Mouse (Mus musculus): ENCODE results near the gene Birc7.

Gene Birc7

DNA sequence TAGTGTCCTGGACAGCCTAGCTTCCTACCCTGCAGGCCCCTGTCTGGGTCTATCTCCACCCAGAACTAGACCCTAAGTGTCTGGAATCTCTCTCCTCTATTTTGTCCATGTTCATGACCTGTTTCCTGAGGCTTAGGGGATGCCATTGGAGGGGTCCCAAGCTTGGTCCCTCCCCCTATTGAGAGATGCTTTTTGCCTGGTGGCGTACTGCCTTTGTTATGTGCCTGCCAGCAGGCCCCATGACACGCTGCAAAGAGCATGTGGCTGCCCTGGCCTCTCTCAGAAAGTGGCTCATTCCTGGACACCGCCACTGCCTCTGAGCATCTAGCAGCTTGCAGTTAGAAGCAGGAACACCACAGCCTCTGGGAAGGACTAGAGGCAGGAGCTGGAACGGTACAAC is at the start of gene Birc7:
TSS of gene Birc7 (plus strand) at position 301 of the 400 bp plus-strand sequence.
- in situ Hi-C loops (cut with MboI, MseI), result no loop called here

DNA sequence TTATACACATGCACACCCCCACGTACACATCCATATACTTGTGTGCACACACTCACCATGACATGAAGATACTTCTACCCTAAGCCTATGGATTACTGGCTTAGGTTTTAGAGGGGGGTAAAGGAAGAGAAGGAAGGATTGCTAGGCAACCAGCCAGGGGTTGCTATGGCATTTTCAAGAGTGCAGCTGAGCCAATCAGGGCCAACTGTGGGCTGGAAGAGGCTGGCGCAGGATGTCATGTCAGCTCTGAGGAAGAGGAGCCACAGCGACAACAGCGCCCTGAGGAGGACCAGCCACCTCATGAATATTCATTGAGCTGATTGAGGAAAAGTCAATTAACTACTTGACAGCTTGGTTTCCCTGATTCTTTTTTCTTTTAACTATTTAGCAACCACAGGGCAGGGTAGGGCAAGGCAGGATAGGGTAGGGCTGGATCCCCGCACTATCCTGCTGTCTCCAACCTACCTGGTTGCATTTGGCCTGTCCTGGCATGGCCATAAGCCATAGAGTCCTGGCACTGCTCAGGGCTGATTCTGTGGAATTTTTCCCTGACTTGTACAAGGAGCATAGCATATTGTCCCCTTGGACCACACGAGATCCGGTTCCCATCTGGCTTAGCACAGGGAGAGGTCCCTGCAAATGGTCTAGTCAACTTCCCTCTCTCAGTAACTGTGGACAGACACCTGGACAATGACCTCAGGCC is 49.3 kb upstream of the Birc7 start:
- in situ Hi-C loops (cut with MboI, MseI), result no loop called here

GRCm38 (mm10) chr2:180881281-180881680 is 47.5 kb upstream of the Birc7 start:
- in situ Hi-C loops (cut with MboI, MseI), result no loop called here

- in situ Hi-C loops (cut with MboI, MseI), result no loop called here
These were observed 43.6 kb upstream of the Birc7 start for GRCm38 (mm10) chr2:180885270-180885669.

DNA sequence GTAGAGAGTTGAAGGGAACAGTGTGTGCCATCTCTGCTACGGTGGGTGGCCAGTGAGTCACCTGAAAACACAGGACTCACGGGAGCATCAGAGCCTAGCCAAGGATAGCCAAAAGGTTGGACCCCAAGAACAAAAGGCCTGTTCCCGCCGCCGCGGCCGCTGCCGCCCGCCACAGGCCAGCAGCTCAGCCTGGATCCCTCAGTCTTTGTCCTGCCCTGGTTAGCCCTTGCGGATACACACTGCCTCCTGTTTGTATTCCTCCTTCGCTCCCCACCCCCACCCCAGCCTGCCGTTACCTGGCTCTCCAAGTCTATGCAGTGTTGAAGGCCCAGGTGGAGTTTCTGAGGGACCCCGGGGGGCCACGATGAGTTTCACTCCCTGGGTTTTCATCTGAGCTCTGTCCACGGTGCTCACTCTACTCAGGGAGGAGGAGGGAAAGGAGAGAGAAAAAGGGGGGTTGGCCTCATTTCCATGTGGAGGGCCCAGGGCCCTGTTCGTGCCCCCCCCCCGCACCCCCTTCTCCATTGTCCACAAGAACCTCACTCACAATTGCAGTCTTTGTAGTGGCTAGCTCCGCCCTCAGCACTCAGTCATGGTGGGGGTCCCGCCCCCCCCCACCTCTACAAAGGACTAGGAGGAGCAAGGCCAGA is 39.4 kb upstream of the Birc7 start:
- in situ Hi-C loops (cut with MboI, MseI), result no loop called here

- in situ Hi-C loops (cut with MboI, MseI), result no loop called here
These were observed 38.9 kb upstream of the Birc7 start for GRCm38 (mm10) chr2:180889921-180890280.

- in situ Hi-C loops (cut with MboI, MseI), result no loop called here
These were observed 38.3 kb upstream of the Birc7 start for GRCm38 (mm10) chr2:180890422-180891074.

DNA sequence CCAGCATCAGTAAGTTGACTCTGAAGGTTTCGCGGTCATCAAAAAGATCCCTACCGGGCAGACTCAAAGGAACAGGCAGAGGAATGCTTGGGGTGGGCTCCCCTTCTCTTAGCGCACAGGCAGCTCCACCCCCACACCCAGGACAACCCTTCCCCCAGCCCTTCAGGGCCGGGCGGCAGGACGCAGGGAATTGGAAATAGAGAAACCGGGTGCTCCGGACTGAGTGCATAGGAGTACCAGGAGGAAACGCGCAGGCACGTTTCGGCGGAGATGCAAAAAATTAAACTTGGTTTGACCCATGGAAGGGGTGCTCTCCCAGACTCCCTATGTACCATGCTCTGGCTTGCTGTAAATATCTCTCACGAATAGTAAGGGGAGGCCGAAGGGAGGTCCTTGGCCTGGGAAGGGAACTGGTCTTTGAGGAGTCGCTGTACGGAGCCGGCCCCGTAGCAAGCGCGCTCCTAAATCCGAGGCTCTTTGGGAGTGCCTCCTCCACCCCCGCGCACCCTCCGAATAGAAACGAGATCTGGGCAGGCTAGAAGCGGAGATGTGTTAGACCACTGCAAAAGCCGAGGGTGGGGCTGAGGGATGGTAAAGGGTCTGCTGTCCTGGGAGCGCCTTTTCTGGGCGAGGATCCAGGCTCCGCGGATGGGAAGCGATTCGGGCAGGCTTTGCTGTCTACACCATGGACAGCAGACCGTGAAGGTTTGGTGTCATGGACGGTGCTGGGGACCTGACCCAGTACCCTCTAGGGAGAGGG is 37.6 kb upstream of the Birc7 start:
- in situ Hi-C loops (cut with MboI, MseI), result no loop called here

DNA sequence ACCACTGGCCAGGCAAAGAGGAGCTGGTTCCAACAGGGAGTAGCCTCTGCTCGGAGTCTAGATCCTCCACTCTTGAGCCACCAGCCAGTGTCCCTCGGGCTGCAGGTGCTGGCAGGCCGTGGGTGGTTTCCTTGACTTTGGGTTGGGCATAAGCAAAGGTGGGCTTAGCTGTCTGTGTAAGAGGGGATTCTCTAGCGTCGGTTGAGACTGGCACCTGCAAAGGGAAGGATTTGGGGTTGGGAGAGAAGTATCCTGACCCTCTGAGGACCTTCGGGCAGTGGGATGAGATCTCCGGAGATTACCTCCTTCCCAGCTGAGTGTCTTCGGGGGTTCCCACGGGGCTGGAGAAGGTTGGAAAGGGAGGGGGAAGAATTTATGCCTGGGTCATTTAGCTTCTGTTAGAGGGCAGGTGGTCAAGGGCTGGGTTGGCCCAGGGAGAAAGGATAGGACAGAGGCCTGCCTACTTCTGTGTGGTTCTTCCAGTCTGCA is 36.9 kb upstream of the Birc7 start:
- in situ Hi-C loops (cut with MboI, MseI), result no loop called here

DNA sequence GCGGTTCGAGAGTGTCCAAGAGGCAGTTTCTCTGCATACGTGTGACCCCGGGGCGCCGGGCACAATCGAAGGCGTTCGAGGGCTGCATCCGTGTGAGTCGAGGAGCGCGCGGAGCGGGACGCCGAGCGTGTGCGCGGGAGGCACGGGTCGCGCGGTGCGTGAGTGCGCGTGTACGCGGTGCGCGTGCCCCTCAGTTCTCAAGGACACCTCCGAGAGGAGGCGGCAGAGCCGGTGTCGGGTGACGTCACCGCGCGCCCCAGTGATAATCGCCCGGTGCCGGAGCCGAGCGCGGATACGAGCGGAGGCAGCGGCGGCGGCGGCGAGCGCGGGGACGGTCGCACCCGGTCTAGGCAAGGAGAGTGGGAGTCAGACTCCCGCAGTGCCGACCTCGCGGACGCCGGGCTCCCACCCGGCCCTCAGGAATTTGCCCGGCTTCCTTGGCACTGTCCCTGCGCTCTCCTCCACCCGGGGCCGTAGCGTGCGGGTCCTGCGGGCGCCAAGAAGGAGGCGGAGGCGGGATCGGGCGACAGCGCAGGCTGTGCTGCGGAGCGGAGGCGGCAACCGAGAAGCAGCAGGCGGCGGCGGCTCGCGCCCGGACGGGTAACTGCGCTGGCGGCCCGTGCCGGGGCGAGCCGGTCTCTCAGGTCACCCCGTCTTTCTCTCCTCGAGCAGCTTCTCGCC is 35.8 kb upstream of the Birc7 start:
- in situ Hi-C loops (cut with MboI, MseI), result no loop called here

GRCm38 (mm10) chr2:180893537-180894028 is 35.2 kb upstream of the Birc7 start:
- in situ Hi-C loops (cut with MboI, MseI), result no loop called here

DNA sequence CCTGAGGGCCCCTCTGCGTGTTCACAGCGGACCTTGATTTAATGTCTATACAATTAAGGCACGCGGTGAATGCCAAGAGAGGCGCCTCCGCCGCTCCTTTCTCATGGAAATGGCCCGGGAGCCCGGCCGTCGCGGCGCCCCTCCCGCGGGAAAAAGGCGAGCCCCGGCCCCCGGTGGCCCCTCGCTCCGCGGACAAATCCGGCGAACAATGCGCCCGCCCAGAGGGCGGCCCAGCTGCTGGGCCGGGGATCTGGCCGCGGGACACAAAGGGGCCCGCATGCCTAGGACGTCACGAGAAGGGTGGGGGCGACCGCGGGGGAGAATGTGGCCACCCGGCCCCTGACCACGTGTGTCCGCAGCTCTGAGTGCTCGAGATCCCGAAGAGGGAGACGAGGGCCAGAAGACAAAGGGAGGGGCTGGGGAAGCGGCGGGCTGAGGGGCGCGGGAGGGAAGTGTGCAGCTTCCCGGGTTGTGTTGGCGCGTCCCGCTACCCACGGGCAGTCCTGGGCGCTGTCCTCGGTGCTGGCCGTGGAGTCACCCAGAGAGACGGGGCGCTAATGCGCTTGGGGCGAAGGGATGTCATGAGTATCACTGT is 34.7 kb upstream of the Birc7 start:
- in situ Hi-C loops (cut with MboI, MseI), result no loop called here

GRCm38 (mm10) chr2:180894734-180895133 is 34.1 kb upstream of the Birc7 start:
- in situ Hi-C loops (cut with MboI, MseI), result no loop called here

DNA sequence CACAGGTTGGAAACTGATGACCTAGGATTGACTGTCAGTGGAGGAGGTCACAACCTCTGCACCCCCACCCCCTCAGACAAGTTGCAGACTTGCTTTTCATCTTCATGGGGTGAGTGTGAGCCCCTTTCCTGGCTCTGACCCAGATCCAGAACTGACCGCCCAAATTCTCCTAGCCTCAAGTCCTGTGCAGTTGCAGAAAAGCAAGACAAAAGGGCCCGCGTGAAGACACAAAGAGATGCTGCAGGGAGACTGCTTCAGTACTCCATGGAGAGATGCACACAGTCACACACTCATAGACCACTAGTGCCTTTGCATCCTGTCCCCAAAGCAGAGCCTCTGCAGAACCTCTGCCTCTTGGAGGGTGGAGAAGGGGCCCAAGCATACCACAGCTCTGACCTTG is 33.5 kb upstream of the Birc7 start:
- in situ Hi-C loops (cut with MboI, MseI), result no loop called here

DNA sequence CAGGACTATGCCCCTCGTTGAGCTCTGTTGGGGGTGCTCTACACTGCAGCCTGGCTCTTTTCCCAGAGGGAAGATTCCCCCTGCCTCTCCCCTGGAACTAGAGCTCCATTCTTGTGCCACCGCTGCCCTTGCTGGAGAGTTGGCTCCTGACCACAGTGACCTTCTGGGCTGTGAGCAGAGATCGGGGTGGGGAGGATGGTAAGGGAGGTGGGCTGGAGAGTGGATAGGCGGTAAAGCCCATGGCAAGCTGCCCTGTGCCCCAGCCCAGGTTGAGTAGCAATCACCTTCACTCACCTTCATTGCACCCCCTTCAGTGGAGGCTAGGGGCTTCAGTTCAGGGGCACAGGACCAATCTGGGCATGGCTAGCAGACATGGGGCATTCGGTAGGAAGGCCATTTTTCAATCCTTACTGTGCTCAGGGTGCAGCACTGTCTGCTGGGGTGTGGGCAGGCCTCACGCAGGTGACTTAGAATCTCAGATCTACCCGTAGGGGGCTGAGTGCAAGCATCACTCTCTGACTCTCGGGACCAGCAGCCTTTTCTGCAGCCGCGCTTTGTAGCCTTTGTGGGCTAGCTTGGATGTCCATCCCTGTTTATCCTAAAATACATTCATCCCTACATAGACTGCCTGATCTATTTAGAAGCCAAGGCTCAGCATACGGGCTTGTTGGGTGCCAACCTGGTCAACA is 32.8 kb upstream of the Birc7 start:
- in situ Hi-C loops (cut with MboI, MseI), result no loop called here

- in situ Hi-C loops (cut with MboI, MseI), result no loop called here
These were observed 31.8 kb upstream of the Birc7 start for GRCm38 (mm10) chr2:180896819-180897625.

DNA sequence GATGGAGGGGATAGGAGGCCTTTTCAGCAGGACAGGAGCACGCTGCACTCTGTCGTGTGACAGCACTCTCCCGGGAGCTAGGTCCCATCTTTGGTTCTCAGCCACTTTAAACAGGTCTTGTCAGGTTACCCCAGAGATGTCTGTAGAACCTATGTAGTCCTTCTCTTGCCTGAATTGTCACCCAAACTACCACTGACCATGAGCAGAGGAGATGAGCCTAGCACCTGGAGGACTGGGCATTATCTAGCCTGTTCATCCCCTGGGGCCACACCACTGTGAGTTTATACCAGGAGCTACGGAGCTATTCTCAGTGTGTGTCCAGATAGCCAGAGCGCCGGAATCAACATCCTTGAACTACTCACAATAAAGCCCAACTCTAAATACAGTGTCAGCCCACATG is 31.0 kb upstream of the Birc7 start:
- in situ Hi-C loops (cut with MboI, MseI), result no loop called here

DNA sequence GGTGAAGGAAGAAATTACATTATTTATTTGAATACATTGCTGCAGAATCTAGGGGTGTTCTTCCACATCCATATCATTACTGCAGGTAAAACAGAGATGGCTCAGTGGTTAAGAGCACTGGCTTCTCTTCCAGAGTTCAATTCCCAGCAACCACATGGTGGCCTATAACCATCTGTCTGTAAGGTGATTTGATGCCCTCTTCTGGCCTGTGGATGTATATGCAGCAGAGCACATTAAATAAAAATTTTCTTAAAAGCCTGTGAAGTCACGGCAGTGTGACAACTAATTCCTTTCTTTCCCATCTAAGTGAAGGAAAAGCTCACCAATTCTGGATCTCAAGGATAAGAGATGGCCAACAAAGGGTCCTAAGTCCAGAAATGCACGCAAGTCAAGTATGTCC is 26.7 kb upstream of the Birc7 start:
- in situ Hi-C loops (cut with MboI, MseI), result no loop called here

DNA sequence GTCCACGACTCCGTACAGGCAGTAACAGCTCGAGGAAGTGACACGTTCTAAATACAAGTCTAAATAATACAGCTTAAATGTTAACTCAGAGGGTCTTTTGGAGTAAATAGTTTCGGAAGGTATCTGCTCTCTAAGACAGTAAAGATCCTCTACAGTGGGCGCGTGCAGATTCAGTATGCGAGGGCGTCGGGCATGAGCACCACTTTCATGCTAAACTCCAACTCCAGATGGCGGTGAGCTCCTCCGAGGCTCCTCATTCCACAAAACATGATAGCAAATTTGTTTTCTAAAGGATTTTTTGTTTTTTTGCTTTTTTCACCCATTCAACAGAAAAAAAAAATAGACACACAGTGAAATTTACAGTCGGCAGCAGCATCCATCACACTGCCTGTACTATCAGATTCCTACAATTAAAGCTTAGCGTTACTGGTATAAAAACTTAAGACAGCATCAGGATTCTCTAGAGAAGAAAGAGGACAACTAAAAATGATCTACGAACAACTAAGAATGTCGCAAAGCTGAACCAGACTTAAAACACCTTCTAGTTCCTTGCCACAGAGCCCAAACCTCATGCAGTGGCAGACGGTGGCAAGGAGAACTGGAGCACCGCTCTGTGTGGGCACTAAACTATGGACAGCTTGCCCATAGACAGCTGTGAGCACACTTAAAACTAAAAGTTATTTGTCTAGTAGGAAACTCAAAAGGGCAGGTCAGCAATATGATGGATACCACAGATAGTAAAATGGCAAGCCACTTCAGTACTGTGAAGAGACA is 24.2 kb upstream of the Birc7 start:
- in situ Hi-C loops (cut with MboI, MseI), result no loop called here
